Mouse (Mus musculus): ENCODE measurements at regions not wholly inside any gene's neighbourhood (a gene's known extent, or its start where the extent isn't known, plus 50 kb on each side); places are given as distances from the start of the nearest gene placed in this dataset.

DNA sequence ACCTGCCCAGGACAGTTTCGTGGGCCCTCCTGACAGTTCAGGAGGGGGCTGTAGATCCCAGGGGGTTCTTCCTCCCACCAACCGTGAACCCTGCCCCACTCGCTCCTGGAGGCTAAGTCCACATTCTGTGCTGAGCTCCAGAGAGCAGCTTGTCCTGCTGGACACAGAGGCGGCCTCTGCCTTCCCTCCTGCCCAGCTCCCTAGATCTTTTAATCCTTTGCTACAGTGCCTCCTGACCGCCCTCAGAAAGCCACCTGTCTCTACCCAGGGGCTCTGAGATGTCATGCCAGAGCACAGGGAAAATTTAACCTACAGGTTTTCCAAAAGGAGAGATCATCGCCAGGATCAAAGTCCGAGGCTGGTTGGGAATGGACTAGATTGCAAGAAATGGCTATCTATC, 84.7 kb upstream of the Zfp703 start:
- TF ChIP-seq CTCF (IDR thresholded peaks at IDR 0.05; ENCODE audit: low read depth): no peak
- no peak for TF ChIP-seq EP300 (IDR thresholded peaks at IDR 0.05; ENCODE audit: low read depth)
